In genomic region chr13:46042224-46042623, GRCm38 (mm10) we compare ENCODE assay signal across 17 mouse cellular contexts.
DNase-seq lines count a peak whose midpoint lies in the region; ATAC-seq and TF ChIP-seq lines count a peak whose summit lies in the region.
"Had no signal": no experiment of that assay in that cellular context is flagged by ENCODE, and none has a peak within 500 bp of the region (broad histone marks: within the 10 kb centered on the region; RNA-seq: fewer than 3 reads in every experiment).

No protein-coding gene starts in this region.

- no peak for DNase-seq in heart, embryonic 10.5 days (ENCODE audit: low spot score)
- no peak for DNase-seq in heart, postnatal 25 days (ENCODE audit: low spot score)
- no peak for DNase-seq in kidney, postnatal 10 days
- peak; percentile 59 for DNase-seq in MEL (ENCODE audit: low read depth, low spot score)
- DNase-seq in B cell, adult 2 months = no peak
- no peak for DNase-seq in cerebellum, adult 9-11 months
- DNase-seq: adrenal gland, adult 2 months; cerebellum, adult 8-10 months; gastrocnemius, postnatal 10 days; lung, postnatal 4 days had no signal

- no peaks in the 10 kb centered on the region for H3K9me3 ChIP-seq in heart, embryonic 10.5 days
- H3K9me3 ChIP-seq in kidney, embryonic 16.5 days (ENCODE audit: low read length) = no peaks in the 10 kb centered on the region
- no peaks in the 10 kb centered on the region for H3K9me3 ChIP-seq in MEL (replicated peaks; ENCODE audit: insufficient read depth, low read length)
- H3K9me3 ChIP-seq in forebrain, embryonic 15.5 days = no peaks in the 10 kb centered on the region
- H3K9me3 ChIP-seq: embryonic facial prominence, embryonic 12.5 days; hindbrain, embryonic 10.5 days had no signal

- no peaks in the 10 kb centered on the region for H3K27me3 ChIP-seq in heart, embryonic 10.5 days (ENCODE audit: insufficient read depth, poor library complexity, severe bottlenecking)
- no peaks in the 10 kb centered on the region for H3K27me3 ChIP-seq in kidney, embryonic 16.5 days (ENCODE audit: insufficient read depth, low read length)
- no peaks in the 10 kb centered on the region for H3K27me3 ChIP-seq in MEL (ENCODE audit: control insufficient read depth in 1 of 2, insufficient read depth in 2 of 2, low read length in 2 of 2)
- no peaks in the 10 kb centered on the region for H3K27me3 ChIP-seq in forebrain, embryonic 15.5 days
- H3K27me3 ChIP-seq: embryonic facial prominence, embryonic 12.5 days had no signal

- intact Hi-C loops in heart, postnatal 25 days (cut with DNase I) = no loop called here

- peak in 1 of 2 experiments; percentile 37; a peak in 2 of 4 replicates for TF ChIP-seq EP300 in MEL (IDR thresholded peaks at IDR 0.05; ENCODE audit: low read depth in 1 of 2, low read length in 2 of 2)

- TF ChIP-seq CTCF in MEL (IDR thresholded peaks at IDR 0.05 in 2 of 3, conservative IDR thresholded peaks at IDR 0.05 in 1 of 3; ENCODE audit: control insufficient read depth in 1 of 3, insufficient read depth in 1 of 3, low read depth in 2 of 3, low read length in 3 of 3, poor library complexity in 1 of 3, severe bottlenecking in 1 of 3) = no peak

- no peak overlapping the region for H3K4me3 ChIP-seq in heart, embryonic 10.5 days
- H3K4me3 ChIP-seq in kidney, embryonic 16.5 days (ENCODE audit: low read length) = no peak overlapping the region
- peak overlapping the region; percentile 49 to 55 for H3K4me3 ChIP-seq in MEL (ENCODE audit: control insufficient read depth in 1 of 2, insufficient read depth in 1 of 2, low read depth in 2 of 2, low read length in 2 of 2)
- no peak overlapping the region for H3K4me3 ChIP-seq in forebrain, embryonic 15.5 days
- H3K4me3 ChIP-seq: embryonic facial prominence, embryonic 12.5 days; erythroblast, embryonic 14.5 days; hindbrain, embryonic 10.5 days had no signal

- peaks cover 4% of the 10 kb centered on the region; the same call in 1 of the 2 replicates for H3K4me1 ChIP-seq in heart, embryonic 10.5 days
- H3K4me1 ChIP-seq in kidney, embryonic 16.5 days (ENCODE audit: insufficient read depth, low read length) = peaks cover 12% of the 10 kb centered on the region
- H3K4me1 ChIP-seq in MEL (ENCODE audit: control insufficient read depth in 1 of 2, insufficient read depth in 2 of 2, low read length in 2 of 2) = peaks cover 4 to 12% of the 10 kb centered on the region in 2 experiments; a peak in 3 of 4 replicates
- H3K4me1 ChIP-seq in forebrain, embryonic 15.5 days = peaks cover 51% of the 10 kb centered on the region
- H3K4me1 ChIP-seq: embryonic facial prominence, embryonic 12.5 days had no signal

- 0 out of 2 replicates have a peak overlapping the region, but pooled peaks have one; percentile 8 for H3K9ac ChIP-seq in kidney, embryonic 16.5 days (replicated peaks; ENCODE audit: low read length)
- H3K9ac ChIP-seq in MEL (ENCODE audit: control insufficient read depth, low read depth, low read length, poor library complexity, severe bottlenecking) = peak overlapping the region; percentile 59
- H3K9ac ChIP-seq in forebrain, embryonic 15.5 days (replicated peaks) = no peak overlapping the region
- H3K9ac ChIP-seq: embryonic facial prominence, embryonic 12.5 days; lung, embryonic 14.5 days had no signal

- TF ChIP-seq POLR2A in MEL (IDR thresholded peaks at IDR 0.05; ENCODE audit: control insufficient read depth in 1 of 2, insufficient read depth in 1 of 2, low read depth in 1 of 2, low read length in 2 of 2, poor library complexity in 1 of 2) = no peak

- H3K27ac ChIP-seq in heart, embryonic 10.5 days = 0 out of 2 replicates have a peak overlapping the region, but pooled peaks have one; percentile 11
- H3K27ac ChIP-seq in kidney, embryonic 16.5 days (ENCODE audit: low read length) = no peak overlapping the region
- H3K27ac ChIP-seq in MEL (ENCODE audit: control insufficient read depth, low read depth, low read length) = peak overlapping the region; percentile 61
- peak overlapping the region; percentile 48 for H3K27ac ChIP-seq in forebrain, embryonic 15.5 days (replicated peaks)
- H3K27ac ChIP-seq: embryonic facial prominence, embryonic 12.5 days; hindbrain, embryonic 10.5 days had no signal

- H3K79me2 ChIP-seq in MEL (ENCODE audit: control insufficient read depth, insufficient read depth, low read length, poor library complexity) = no peaks in the 10 kb centered on the region

- 62% methylated on average over 8 of the region's 8 CpGs for WGBS in heart, embryonic 10.5 days
- 69% methylated on average over 8 of the region's 8 CpGs for WGBS in kidney, embryonic 16.5 days
- 70% methylated on average over 8 of the region's 8 CpGs for WGBS in forebrain, embryonic 15.5 days

- H3K36me3 ChIP-seq in heart, embryonic 10.5 days = no peaks in the 10 kb centered on the region
- no peaks in the 10 kb centered on the region for H3K36me3 ChIP-seq in kidney, embryonic 16.5 days (ENCODE audit: insufficient read depth, low read length)
- peaks cover 0 to 2% of the 10 kb centered on the region in 2 experiments; a peak in 1 of 4 replicates for H3K36me3 ChIP-seq in MEL (ENCODE audit: control insufficient read depth in 1 of 2, insufficient read depth in 2 of 2, low read length in 2 of 2)
- H3K36me3 ChIP-seq in forebrain, embryonic 15.5 days = no peaks in the 10 kb centered on the region
- H3K36me3 ChIP-seq: embryonic facial prominence, embryonic 12.5 days; hindbrain, embryonic 10.5 days had no signal

- no peak overlapping the region for H3K4me2 ChIP-seq in kidney, embryonic 16.5 days (replicated peaks; ENCODE audit: low read depth, low read length)
- H3K4me2 ChIP-seq in forebrain, embryonic 15.5 days (replicated peaks) = no peak overlapping the region
- H3K4me2 ChIP-seq: embryonic facial prominence, embryonic 12.5 days; lung, embryonic 14.5 days; midbrain, embryonic 11.5 days had no signal

- ATAC-seq in kidney, embryonic 16.5 days (ENCODE audit: low FRiP score, low TSS enrichment) = no peak
- no peak for ATAC-seq in forebrain, embryonic 15.5 days (replicated peaks)

- TF ChIP-seq RAD21 in MEL (IDR thresholded peaks at IDR 0.05; ENCODE audit: low read depth, low read length) = no peak

TF ChIP-seq in MEL, 35 proteins besides CTCF, POLR2A, EP300 and RAD21:
- TF ChIP-seq CHD2 (IDR thresholded peaks at IDR 0.05; ENCODE audit: low read length) = no peak
- TF ChIP-seq KAT2A (conservative IDR thresholded peaks at IDR 0.05; ENCODE audit: low read depth, low read length) = no peak
- TF ChIP-seq CHD1 (IDR thresholded peaks at IDR 0.05; ENCODE audit: low read depth, low read length) = no peak
- peak; percentile 61 for TF ChIP-seq TCF12 (IDR thresholded peaks at IDR 0.05; ENCODE audit: low read depth, low read length)
- no peak for TF ChIP-seq ZMIZ1 (IDR thresholded peaks at IDR 0.05; ENCODE audit: low read depth, low read length)
- no peak for TF ChIP-seq MYC (IDR thresholded peaks at IDR 0.05; ENCODE audit: low read depth, low read length)
- TF ChIP-seq GABPA (IDR thresholded peaks at IDR 0.05; ENCODE audit: low read depth, low read length) = no peak
- TF ChIP-seq ETS1 (IDR thresholded peaks at IDR 0.05; ENCODE audit: low read depth, low read length) = peak; percentile 3; the same call in 1 of the 2 replicates
- TF ChIP-seq USF1 (IDR thresholded peaks at IDR 0.05; ENCODE audit: low read depth, low read length) = peak; percentile 54; the same call in 1 of the 2 replicates
- TF ChIP-seq BHLHE40 (IDR thresholded peaks at IDR 0.05; ENCODE audit: borderline replicate concordance, low read depth, low read length) = peak; percentile 62; the same call in 1 of the 2 replicates
- TF ChIP-seq ZNF384 (IDR thresholded peaks at IDR 0.05; ENCODE audit: low read depth, low read length) = no peak
- TF ChIP-seq POLR2AphosphoS2 (IDR thresholded peaks at IDR 0.05; ENCODE audit: low read length) = no peak
- no peak for TF ChIP-seq UBTF (IDR thresholded peaks at IDR 0.05; ENCODE audit: borderline replicate concordance, insufficient read depth, low read depth, low read length)
- no peak for TF ChIP-seq MAX (IDR thresholded peaks at IDR 0.05; ENCODE audit: low read length)
- TF ChIP-seq TBP (IDR thresholded peaks at IDR 0.05; ENCODE audit: low read depth, low read length) = peak; percentile 44; the same call in 1 of the 2 replicates
- TF ChIP-seq MYB (IDR thresholded peaks at IDR 0.05; ENCODE audit: low read depth, low read length) = no peak
- no peak for TF ChIP-seq SIN3A (IDR thresholded peaks at IDR 0.05; ENCODE audit: low read length)
- no peak for TF ChIP-seq RCOR1 (IDR thresholded peaks at IDR 0.05; ENCODE audit: low read depth, low read length)
- no peak for TF ChIP-seq HCFC1 (IDR thresholded peaks at IDR 0.05; ENCODE audit: low read depth, low read length)
- TF ChIP-seq SMC3 (IDR thresholded peaks at IDR 0.05; ENCODE audit: low read depth, low read length) = no peak
- TF ChIP-seq GATA1 (IDR thresholded peaks at IDR 0.05; ENCODE audit: low read depth, low read length) = peak; percentile 35; the same call in 1 of the 2 replicates
- TF ChIP-seq MAZ (IDR thresholded peaks at IDR 0.05; ENCODE audit: low read depth, low read length) = no peak
- TF ChIP-seq MEF2A (IDR thresholded peaks at IDR 0.05; ENCODE audit: extremely low read depth, insufficient replicate concordance, low read depth, low read length, poor library complexity, severe bottlenecking) = no peak
- TF ChIP-seq USF2 (IDR thresholded peaks at IDR 0.05; ENCODE audit: borderline replicate concordance in 1 of 2, insufficient read depth in 1 of 2, low read depth in 1 of 2, low read length in 2 of 2) = no peak
- no peak for TF ChIP-seq ZKSCAN1 (IDR thresholded peaks at IDR 0.05; ENCODE audit: low read depth, low read length)
- no peak for TF ChIP-seq TAL1 (IDR thresholded peaks at IDR 0.05; ENCODE audit: low read length)
- no peak for TF ChIP-seq ELF1 (IDR thresholded peaks at IDR 0.05; ENCODE audit: low read depth, low read length)
- TF ChIP-seq E2F4 (IDR thresholded peaks at IDR 0.05; ENCODE audit: borderline replicate concordance, low read depth, low read length) = no peak
- TF ChIP-seq ZC3H11A (IDR thresholded peaks at IDR 0.05; ENCODE audit: low read depth, low read length) = no peak
- TF ChIP-seq POLR2AphosphoS5 (IDR thresholded peaks at IDR 0.05; ENCODE audit: borderline replicate concordance, low read depth, low read length) = no peak
- TF ChIP-seq NELFE (IDR thresholded peaks at IDR 0.05; ENCODE audit: low read depth, low read length) = 0 out of 2 replicates have a peak, but pooled peaks have one; percentile 20
- no peak for TF ChIP-seq JUND (IDR thresholded peaks at IDR 0.05; ENCODE audit: low read depth, low read length)
- no peak for TF ChIP-seq MAFK (IDR thresholded peaks at IDR 0.05; ENCODE audit: borderline replicate concordance, low read depth, low read length)
- no peak for TF ChIP-seq NRF1 (IDR thresholded peaks at IDR 0.05; ENCODE audit: insufficient read depth, low read depth, low read length, poor library complexity, severe bottlenecking)
- no peak; the same call in 1 of the 2 replicates for TF ChIP-seq MXI1 (IDR thresholded peaks at IDR 0.05; ENCODE audit: low read depth, low read length)

Comparison
In these comparisons a context has a peak if more than half of its experiments do, and no peak if none do; other contexts are left out.
1. H3K4me3 ChIP-seq: peak in MEL (2 of 2); none in heart, embryonic 10.5 days (single experiment), kidney, embryonic 16.5 days (single experiment) and forebrain, embryonic 15.5 days (single experiment).